Mouse (Mus musculus) brown adipose tissue, adult 24 weeks (tissue): Measurements from ENCODE around the gene Pdcd6. TPM values are rescaled to one million over a fixed set of nuclear protein-coding genes. Genes with fewer than 3 reads are reported as not detected.

Source experiments
- H3K27ac ChIP-seq: fragments of 200-500 bp; replicated peaks from 2 replicates; pipeline ENCODE4 v1.5.1; 2012; ENCODE audit warnings: low read depth, mild to moderate bottlenecking, low read length
- H3K4me1 ChIP-seq: fragments of 200-500 bp; 2 replicates; pipeline ENCODE4 v1.6.1; 2012; ENCODE audit warnings: low read length, mixed read lengths; ENCODE audit not compliant: control insufficient read depth, insufficient read depth, insufficient read length
- H3K4me3 ChIP-seq: fragments of 200-500 bp; 2 replicates; pipeline ENCODE4 v1.5.1; 2012; ENCODE audit warnings: low read depth, mild to moderate bottlenecking, low read length, moderate library complexity; ENCODE audit not compliant: insufficient read depth
- polyA plus RNA-seq: library from polyadenylated mRNA; stranded (reverse); fragments of >200 nt; gene quantifications from 2 replicates; pipeline ENCODE4 v1.2.4, GENCODE M21; 2012; ENCODE audit not compliant: missing spikeins, insufficient read depth, insufficient read length

Pdcd6 gene
- polyA plus RNA-seq: 98.6 and 99.7 TPM in 2 replicates

- H3K4me1 ChIP-seq: no peaks in the 10 kb centered on the region
- H3K4me3 ChIP-seq: peak within 1 kb of the TSS; percentile 77
- H3K27ac ChIP-seq: peak within 1 kb of the TSS; percentile 59
Measured at GRCm38 (mm10) chr13:74317170-74317849, at the start of gene Pdcd6. Gene Pdcd6, minus strand, starts transcription at chr13:74317580.

- Histone ChIP-seq H3K4me1 (0 out of 2 replicates have a peak, but pooled peaks cover 7% of the 10 kb centered on the region), H3K4me3 (no peak within 1 kb of the TSS), H3K27ac (0 out of 2 replicates have a peak within 1 kb of the TSS, but pooled peaks have one; percentile 6)
Measured at GRCm38 (mm10) chr13:74363859-74364235, 46.5 kb upstream of the Pdcd6 start, which contains the start of gene Lrrc14b. Gene Lrrc14b, minus strand, starts transcription at chr13:74364005.

DNA sequence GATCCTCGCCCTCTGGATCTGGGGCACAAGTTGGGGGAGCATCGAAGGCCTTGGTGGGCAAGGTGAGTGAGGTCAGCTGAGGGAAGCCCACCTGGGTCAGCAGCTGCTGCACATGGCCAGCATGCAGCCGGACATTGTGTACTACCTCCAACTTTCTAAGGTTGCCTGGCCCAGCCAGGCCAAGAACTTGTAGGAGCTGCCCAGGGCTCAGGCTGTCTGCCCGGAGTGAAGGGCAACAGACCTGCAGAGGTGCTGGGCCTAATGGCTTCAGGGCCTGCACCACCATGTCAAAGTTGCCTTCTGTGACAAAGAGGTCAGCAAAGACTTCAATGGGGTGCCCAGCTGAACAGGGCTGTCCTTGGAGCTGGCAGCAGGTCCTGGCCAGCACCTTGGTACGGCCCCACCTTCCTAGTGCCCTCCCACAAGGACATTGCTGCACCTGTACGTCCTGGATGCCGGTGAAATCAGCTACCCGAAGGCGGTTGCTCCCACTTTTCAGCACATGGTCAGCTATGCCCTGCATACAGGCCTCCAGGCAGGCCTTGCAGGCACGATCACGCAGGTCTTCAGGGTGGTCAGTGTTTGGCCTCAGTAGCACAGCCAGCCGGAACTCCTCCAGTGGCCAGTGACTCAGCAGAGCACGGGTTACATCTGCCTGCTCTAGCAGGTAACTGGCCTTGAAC lies 45.9 kb upstream of the Pdcd6 start:
- H3K4me1 ChIP-seq: 0 out of 2 replicates have a peak, but pooled peaks cover 7% of the 10 kb centered on the region
- H3K27ac ChIP-seq: 0 out of 2 replicates have a peak overlapping the region, but pooled peaks have one; percentile 6
- H3K4me3 ChIP-seq: no peak overlapping the region

DNA sequence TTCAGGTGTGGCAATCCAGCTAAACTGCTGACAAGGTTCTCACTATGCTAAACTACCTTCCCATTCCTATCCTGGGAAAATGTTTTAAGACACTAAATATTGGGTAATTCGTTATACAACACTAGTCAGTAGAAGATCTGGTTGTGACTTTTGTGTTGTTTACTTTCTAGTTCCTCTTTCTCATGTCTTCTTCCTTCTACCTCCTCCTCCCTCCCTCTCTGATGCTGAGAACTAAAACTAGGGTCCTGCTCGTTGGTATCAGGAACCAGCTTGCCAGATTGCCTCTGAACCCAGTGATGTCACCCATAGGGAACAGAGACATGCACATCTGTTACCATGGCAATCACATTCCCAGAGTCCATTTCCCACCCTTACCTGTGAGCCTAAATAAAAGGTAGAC lies 44.8 kb upstream of the Pdcd6 start:
- Histone ChIP-seq H3K27ac (no peak overlapping the region), H3K4me3 (no peak overlapping the region), H3K4me1 (0 out of 2 replicates have a peak, but pooled peaks cover 7% of the 10 kb centered on the region)

- H3K27ac ChIP-seq: no peak overlapping the region
- H3K4me3 ChIP-seq: no peak overlapping the region
- no peaks in the 10 kb centered on the region for H3K4me1 ChIP-seq
Measured at GRCm38 (mm10) chr13:74356491-74356890, 39.1 kb upstream of the Pdcd6 start.

GRCm38 (mm10) chr13:74350435-74350906 lies 33.1 kb upstream of the Pdcd6 start:
- H3K27ac ChIP-seq: peak overlapping the region; percentile 28; the same call in 1 of the 2 replicates
- H3K4me3 ChIP-seq: peak overlapping the region; percentile 70
- peaks cover 2% of the 10 kb centered on the region; the same call in 1 of the 2 replicates for H3K4me1 ChIP-seq

GRCm38 (mm10) chr13:74349566-74350434 lies 32.4 kb upstream of the Pdcd6 start, which contains the start of the genes Sdha and Ccdc127:
Gene Sdha, minus strand, starts transcription at chr13:74350280.
Gene Ccdc127, plus strand, starts transcription at chr13:74350309.
- peaks cover 2% of the 10 kb centered on the region; the same call in 1 of the 2 replicates for H3K4me1 ChIP-seq
- peak within 1 kb of the TSS; percentile 99 for H3K27ac ChIP-seq
- peak within 1 kb of the TSS; percentile 80 for H3K4me3 ChIP-seq

- Histone ChIP-seq H3K4me3 (no peak overlapping the region), H3K27ac (no peak overlapping the region), H3K4me1 (no peaks in the 10 kb centered on the region)
Measured at GRCm38 (mm10) chr13:74341036-74341435, 23.7 kb upstream of the Pdcd6 start.

DNA sequence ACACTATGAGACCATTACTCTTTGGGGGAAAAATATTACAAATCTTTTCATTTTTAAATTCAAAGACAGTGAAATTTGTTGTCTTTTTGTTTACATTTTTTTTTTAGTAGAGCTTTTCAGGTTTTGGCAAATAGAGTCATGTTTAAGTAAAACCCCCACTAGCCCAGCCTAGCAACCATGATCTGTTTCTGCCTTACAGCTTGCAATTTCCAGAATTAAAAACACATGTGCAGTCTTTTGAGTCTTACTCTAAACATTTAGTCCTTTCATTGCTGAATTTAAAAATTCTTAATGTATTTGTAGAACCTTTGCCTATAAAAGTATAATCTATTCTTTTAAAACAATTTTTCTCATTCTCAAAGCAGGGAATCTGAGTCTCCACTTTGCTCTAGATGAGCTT lies 11.9 kb upstream of the Pdcd6 start:
- H3K4me1 ChIP-seq: no peaks in the 10 kb centered on the region
- no peak overlapping the region for H3K27ac ChIP-seq
- no peak overlapping the region for H3K4me3 ChIP-seq

- peak overlapping the region; percentile 77 for H3K4me3 ChIP-seq
- no peaks in the 10 kb centered on the region for H3K4me1 ChIP-seq
- H3K27ac ChIP-seq: peak overlapping the region; percentile 59
Measured at GRCm38 (mm10) chr13:74316789-74317169, 601 bp downstream of the Pdcd6 start.

DNA sequence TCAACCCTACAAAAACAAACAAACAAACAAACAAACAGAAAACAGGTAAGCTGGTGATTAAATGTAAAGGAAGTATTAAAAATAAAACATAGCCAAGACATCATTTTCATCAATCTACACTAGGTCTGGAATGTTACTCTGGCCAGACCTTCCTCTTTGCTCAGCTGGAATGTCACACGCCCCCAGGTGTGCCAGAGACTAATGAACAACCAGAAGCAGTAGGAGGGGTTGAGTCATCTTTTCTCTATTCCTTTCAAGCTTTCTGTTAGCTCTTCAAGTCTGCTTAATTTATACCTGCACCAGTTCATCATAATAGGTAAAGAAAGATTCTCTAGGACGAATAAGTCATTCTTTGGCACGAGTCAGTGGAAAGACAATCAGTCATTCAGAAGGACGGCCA lies 994 bp downstream of the Pdcd6 start:
- H3K4me3 ChIP-seq: peak overlapping the region; percentile 77
- peak overlapping the region; percentile 59 for H3K27ac ChIP-seq
- H3K4me1 ChIP-seq: no peaks in the 10 kb centered on the region

DNA sequence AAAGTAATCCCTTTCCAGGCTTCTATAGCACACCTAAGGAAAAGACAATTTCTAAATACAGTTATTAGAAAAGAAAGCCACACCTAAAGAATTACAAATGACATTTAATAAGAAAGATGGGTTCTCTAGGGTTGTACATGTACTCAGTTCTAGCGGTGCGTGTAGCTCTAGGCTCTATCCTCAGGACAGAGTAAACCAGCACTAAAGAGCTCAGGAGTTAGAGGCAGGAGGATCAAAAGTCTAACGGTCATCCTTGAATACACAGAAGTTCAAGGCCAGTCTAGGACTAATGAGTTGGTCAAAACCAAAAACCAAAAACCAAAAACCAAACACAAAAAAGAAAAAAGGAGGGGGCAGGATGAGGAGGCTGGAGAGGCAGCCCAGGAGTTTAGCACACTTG lies 2.8 kb downstream of the Pdcd6 start:
- Histone ChIP-seq H3K4me1 (no peaks in the 10 kb centered on the region), H3K27ac (no peak overlapping the region), H3K4me3 (no peak overlapping the region)

- no peak overlapping the region for H3K27ac ChIP-seq
- no peaks in the 10 kb centered on the region for H3K4me1 ChIP-seq
- H3K4me3 ChIP-seq: no peak overlapping the region
Measured at GRCm38 (mm10) chr13:74305780-74306179, 11.6 kb downstream of the Pdcd6 start.

- Histone ChIP-seq H3K4me1 (no peaks in the 10 kb centered on the region), H3K4me3 (no peak overlapping the region), H3K27ac (no peak overlapping the region)
Measured at GRCm38 (mm10) chr13:74305380-74305779, 12.0 kb downstream of the Pdcd6 start.
